Mouse (Mus musculus) heart, postnatal 0 days (tissue): ENCODE data around the gene Map7.

ENCODE experiments used
- CTCF ChIP-seq: IDR thresholded peaks from 2 replicates; pipeline ENCODE4 v1.5.1; 2016; ENCODE audit warnings: antibody characterized with exemption, control low read depth, low read depth
- EP300 ChIP-seq: IDR thresholded peaks from 2 replicates; pipeline ENCODE4 v1.6.1; 2016; ENCODE audit warnings: antibody characterized with exemption, low read depth

GRCm38 (mm10) chr10:20153507-20153906 lies 5.2 kb downstream of the Map7 start:
- TF ChIP-seq CTCF (no peak), EP300 (no peak)
